Mouse (Mus musculus) lung, postnatal 0 days (tissue): Measurements from ENCODE around the gene Ermap. TPM values are rescaled to one million over a fixed set of nuclear protein-coding genes. Genes with fewer than 3 reads are reported as not detected.

Source experiments
- ATAC-seq: fragments of 200-750 bp; cut with Nextera tagmentation; 2 replicates; pipeline ENCODE4 v1.8.0; 2017; ENCODE audit warnings: moderate library complexity
- DNase-seq: peaks from one replicate; pipeline ENCODE4 v3.0.0-alpha.2; 2016; ENCODE audit warnings: low spot score
- H3K27ac ChIP-seq: fragments of 300-500 bp; sonication (generic); 2 replicates; pipeline ENCODE4 v1.5.1; 2014; ENCODE audit warnings: antibody characterized with exemption, mild to moderate bottlenecking, low read length, mixed read lengths
- H3K27me3 ChIP-seq: fragments of 300-500 bp; sonication (generic); replicated peaks from 2 replicates; pipeline ENCODE4 v1.6.1; 2014; ENCODE audit warnings: low read length, mixed read lengths; ENCODE audit not compliant: insufficient read depth
- H3K36me3 ChIP-seq: fragments of 300-500 bp; sonication (generic); 2 replicates; pipeline ENCODE4 v1.6.1; 2014; ENCODE audit warnings: low read length, mixed read lengths; ENCODE audit not compliant: insufficient read depth
- H3K4me1 ChIP-seq: fragments of 300-500 bp; sonication (generic); 2 replicates; pipeline ENCODE4 v1.6.1; 2014; ENCODE audit warnings: antibody characterized with exemption, low read depth, low read length, mixed read lengths; ENCODE audit not compliant: insufficient read depth
- H3K4me2 ChIP-seq: fragments of 300-500 bp; sonication (generic); replicated peaks from 2 replicates; pipeline ENCODE4 v1.6.1; 2014; ENCODE audit warnings: low read depth, mild to moderate bottlenecking, low read length, moderate library complexity, mixed read lengths
- H3K4me3 ChIP-seq: fragments of 300-500 bp; sonication (generic); 2 replicates; pipeline ENCODE4 v1.5.1; 2014; ENCODE audit warnings: low read depth, low read length
- H3K9ac ChIP-seq: fragments of 300-500 bp; sonication (generic); replicated peaks from 2 replicates; pipeline ENCODE4 v1.6.1; 2014; ENCODE audit warnings: low read depth, mild to moderate bottlenecking
- H3K9me3 ChIP-seq: fragments of 300-500 bp; sonication (generic); 2 replicates; pipeline ENCODE4 v1.6.1; 2016; ENCODE audit warnings: low read length, mixed read lengths
- CTCF ChIP-seq: IDR thresholded peaks from 2 replicates; pipeline ENCODE4 v1.5.1; 2016; ENCODE audit warnings: antibody characterized with exemption, mild to moderate bottlenecking
- EP300 ChIP-seq: IDR thresholded peaks from 2 replicates; pipeline ENCODE4 v1.6.1; 2016; ENCODE audit warnings: antibody characterized with exemption, mild to moderate bottlenecking, control low read depth
- WGBS: fragments of 180-500 bp; shearing (Covaris S2); extraction: QIAGEN DNeasy Blood & Tissue Kit; methylation state at CpG from one replicate; pipeline ENCODE4 v1.1.7; 2014; 5-methylcytosine and 5-hydroxymethylcytosine counted together
- polyA plus RNA-seq: library from polyadenylated mRNA; unstranded; fragments of >200 nt; fragmentation: Nextera tagmentation; extraction: Ambion mirVana; gene quantifications from 2 replicates; pipeline ENCODE4 v1.2.1, GENCODE M21; 2015

Gene Ermap
- polyA plus RNA-seq, 1 experiment from 2014 or later = 2.2 TPM

DNA sequence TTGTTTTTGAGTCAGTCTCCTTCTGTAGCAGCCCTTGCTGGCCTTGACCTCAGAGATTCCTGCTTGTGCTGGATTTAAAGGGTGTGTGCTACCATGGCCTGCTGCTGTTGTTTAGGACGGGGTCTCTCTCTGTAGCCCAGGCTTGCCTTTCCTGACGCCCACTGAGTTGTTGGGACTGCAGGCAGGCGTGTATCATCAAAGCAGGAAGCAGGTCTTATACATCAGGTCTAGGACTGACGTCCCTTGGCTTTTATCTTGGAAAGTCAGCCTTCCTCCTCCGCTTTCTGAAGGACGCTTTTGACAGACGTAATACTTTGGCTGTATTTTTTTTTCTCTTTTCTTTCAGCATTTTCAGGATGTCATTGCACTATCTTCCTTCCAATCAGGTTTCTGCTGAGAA lies 23.9 kb downstream of the Ermap start:
- TF ChIP-seq CTCF = no peak
- TF ChIP-seq EP300 = no peak
- Histone ChIP-seq H3K9me3 (no peaks in the 10 kb centered on the region), H3K4me1 (no peaks in the 10 kb centered on the region), H3K4me2 (no peak overlapping the region), H3K27me3 (no peaks in the 10 kb centered on the region), H3K27ac (no peak overlapping the region), H3K4me3 (no peak overlapping the region), H3K36me3 (peaks cover 10% of the 10 kb centered on the region; the same call in 1 of the 2 replicates), H3K9ac (no peak overlapping the region)
- DNase-seq (peak; percentile 25), ATAC-seq (no peak)
- 56% methylated on average over 7 of the region's 7 CpGs for WGBS

DNA sequence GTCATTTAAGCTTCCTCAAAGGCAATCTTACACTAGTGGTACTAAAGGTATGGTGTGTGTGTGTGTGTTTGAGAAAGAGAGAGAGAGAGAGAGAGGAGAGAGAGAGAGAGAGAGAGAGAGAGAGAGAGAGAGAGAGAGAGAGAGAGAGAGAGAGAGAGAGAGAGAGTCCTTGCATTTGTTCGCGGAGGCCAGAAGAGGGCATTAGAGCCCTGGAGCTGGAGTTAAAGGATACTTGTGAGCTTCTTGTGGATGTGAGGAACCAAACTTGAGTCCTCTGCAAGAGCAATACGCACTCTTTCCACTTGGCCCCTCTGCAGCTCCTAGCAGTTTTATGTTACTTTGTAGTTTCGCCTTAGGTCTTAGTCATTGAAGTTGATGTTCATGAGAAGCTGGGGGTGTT lies 26.8 kb downstream of the Ermap start:
- no peaks in the 10 kb centered on the region for H3K9me3 ChIP-seq
- no peaks in the 10 kb centered on the region for H3K36me3 ChIP-seq
- H3K27me3 ChIP-seq = no peaks in the 10 kb centered on the region
- no peak overlapping the region for H3K4me3 ChIP-seq
- H3K9ac ChIP-seq = no peak overlapping the region
- H3K4me1 ChIP-seq = no peaks in the 10 kb centered on the region
- TF ChIP-seq CTCF (peak; percentile 28), EP300 (no peak)
- H3K27ac ChIP-seq = no peak overlapping the region
- ATAC-seq (no peak), DNase-seq (no peak)
- WGBS = 74% methylated on average over 4 of the region's 4 CpGs
- H3K4me2 ChIP-seq = no peak overlapping the region

DNA sequence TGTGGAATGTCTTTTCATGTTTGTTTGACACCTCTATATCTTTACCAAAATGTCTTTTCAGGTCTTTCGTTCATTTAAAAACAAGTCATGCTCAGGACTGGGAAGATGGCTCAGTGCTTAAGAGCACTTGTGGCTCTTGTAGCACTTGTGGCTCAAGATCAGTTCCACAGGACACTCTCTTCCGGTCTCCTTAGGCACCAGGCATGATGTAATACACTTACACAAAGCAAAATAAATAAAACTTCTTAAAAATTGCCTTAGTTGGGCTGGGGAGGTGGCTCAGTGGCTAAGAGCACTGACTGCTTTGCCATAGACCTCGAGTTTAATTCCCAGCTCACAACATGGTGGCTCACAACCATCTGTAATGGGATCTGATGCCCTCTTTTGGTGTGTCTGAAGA lies 28.5 kb downstream of the Ermap start:
- ATAC-seq = 0 out of 2 replicates have a peak, but pooled peaks have one; percentile 20
- no peaks in the 10 kb centered on the region for H3K9me3 ChIP-seq

DNA sequence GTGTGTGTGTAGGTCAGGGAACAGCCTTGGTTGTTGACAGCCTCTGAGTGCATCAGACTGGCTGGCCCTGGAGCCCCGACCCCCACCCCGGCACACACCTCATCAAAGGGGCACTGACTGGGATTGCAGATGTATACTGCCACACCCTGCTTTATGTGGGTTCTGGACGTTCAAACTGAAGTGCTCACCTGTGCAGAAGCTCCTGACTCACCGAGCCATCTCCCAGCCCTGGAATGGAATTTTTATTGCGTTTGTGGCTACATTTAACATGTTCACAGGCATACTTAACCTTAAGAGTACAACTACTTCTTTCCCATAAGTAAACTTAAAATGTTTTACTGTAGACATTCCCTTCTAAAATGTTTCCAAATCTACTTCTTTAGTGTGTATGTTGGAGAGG lies 31.9 kb downstream of the Ermap start:
- H3K27me3 ChIP-seq = no peaks in the 10 kb centered on the region
- H3K27ac ChIP-seq = no peak overlapping the region
- no peak overlapping the region for H3K4me3 ChIP-seq
- no peaks in the 10 kb centered on the region for H3K9me3 ChIP-seq
- H3K9ac ChIP-seq = no peak overlapping the region
- peak; percentile 98 for TF ChIP-seq EP300
- no peak for TF ChIP-seq CTCF
- WGBS = 43% methylated on average over 5 of the region's 5 CpGs
- no peak overlapping the region for H3K4me2 ChIP-seq
- DNase-seq (peak; percentile 92), ATAC-seq (peak; percentile 94)
- no peaks in the 10 kb centered on the region for H3K36me3 ChIP-seq
- no peaks in the 10 kb centered on the region for H3K4me1 ChIP-seq

More for the DNA sequence above, 28.5 kb downstream of the Ermap start:
- no peak overlapping the region for H3K9ac ChIP-seq
- H3K4me2 ChIP-seq = no peak overlapping the region
- TF ChIP-seq CTCF (no peak), EP300 (peak; percentile 67)
- 34% methylated on average over 3 of the region's 3 CpGs for WGBS
- H3K27ac ChIP-seq = no peak overlapping the region
- no peaks in the 10 kb centered on the region for H3K4me1 ChIP-seq
- no peaks in the 10 kb centered on the region for H3K36me3 ChIP-seq
- H3K4me3 ChIP-seq = no peak overlapping the region
- peak; percentile 75 for DNase-seq
- H3K27me3 ChIP-seq = no peaks in the 10 kb centered on the region

DNA sequence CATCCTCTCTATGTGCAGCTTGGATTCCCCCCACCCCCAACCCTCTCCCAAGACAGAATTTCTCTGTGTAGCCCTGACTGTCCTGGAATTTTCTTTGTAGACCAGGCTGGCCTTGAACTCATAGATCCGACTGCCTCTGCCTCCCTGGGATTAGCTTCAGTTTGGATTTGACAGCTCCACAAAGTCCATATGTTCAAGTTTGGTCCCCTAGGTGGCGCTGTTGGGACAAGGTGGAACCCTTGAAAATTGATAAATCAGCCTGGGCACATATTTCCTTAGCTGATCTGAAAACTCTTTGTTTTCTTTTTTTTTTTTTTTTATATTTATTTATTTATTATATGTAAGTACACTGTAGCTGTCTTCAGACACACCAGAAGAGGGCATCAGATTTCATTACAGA lies 32.6 kb downstream of the Ermap start:
- Histone ChIP-seq H3K27ac (no peak overlapping the region), H3K27me3 (no peaks in the 10 kb centered on the region), H3K4me1 (no peaks in the 10 kb centered on the region), H3K4me2 (no peak overlapping the region), H3K9me3 (no peaks in the 10 kb centered on the region), H3K36me3 (no peaks in the 10 kb centered on the region), H3K4me3 (no peak overlapping the region), H3K9ac (no peak overlapping the region)
- TF ChIP-seq CTCF (peak; percentile 71), EP300 (no peak)
- 34% methylated on average over 2 of the region's 2 CpGs for WGBS
- ATAC-seq (no peak), DNase-seq (peak; percentile 43)

DNA sequence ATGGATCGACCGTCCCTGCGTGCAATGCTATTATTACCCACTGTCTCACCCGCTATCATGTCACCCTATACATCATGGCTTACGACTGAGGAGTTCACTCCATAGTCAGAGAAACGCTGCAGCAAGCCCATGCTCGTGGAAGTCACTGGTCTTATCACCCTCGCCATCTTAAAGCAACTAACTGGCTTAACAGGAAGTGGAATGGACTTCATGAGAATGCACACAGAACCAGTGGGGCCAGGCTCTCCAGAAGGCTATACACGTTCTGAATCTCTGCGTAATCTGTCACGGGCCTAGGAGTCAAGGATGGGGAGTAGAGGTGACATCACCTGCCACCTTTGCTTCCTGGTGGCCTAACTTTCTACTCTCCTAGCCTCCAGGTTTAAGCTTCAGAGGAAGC lies 41.1 kb downstream of the Ermap start:
- no peak overlapping the region for H3K9ac ChIP-seq
- no peaks in the 10 kb centered on the region for H3K9me3 ChIP-seq
- H3K4me1 ChIP-seq = no peaks in the 10 kb centered on the region
- H3K4me2 ChIP-seq = no peak overlapping the region
- H3K36me3 ChIP-seq = no peaks in the 10 kb centered on the region
- DNase-seq = no peak
- WGBS = 57% methylated on average over 11 of the region's 11 CpGs
- TF ChIP-seq EP300 = no peak
- TF ChIP-seq CTCF = no peak
- H3K27ac ChIP-seq = no peak overlapping the region
- no peak overlapping the region for H3K4me3 ChIP-seq
- H3K27me3 ChIP-seq = no peaks in the 10 kb centered on the region
- ATAC-seq = no peak

DNA sequence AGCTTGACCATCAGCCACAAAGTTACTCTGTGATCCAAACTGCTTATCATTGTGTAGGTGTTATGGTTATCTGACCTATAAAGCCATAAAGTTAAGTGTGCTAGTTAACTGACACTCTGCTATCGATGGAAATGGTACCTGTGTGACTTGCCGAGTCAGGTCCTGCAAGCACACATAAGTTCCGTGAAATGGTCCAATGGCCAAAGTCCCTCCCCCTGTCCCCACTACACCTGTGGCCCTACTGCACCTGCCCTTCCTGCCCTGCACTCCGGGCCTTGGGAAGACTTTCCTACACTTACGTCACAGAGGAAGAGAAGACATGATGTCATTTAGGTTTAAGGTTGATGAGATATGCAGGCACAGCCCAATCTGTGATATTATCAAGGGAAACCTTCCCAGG lies 42.5 kb downstream of the Ermap start:
- Histone ChIP-seq H3K4me2 (no peak overlapping the region), H3K9ac (no peak overlapping the region), H3K27me3 (no peaks in the 10 kb centered on the region), H3K36me3 (no peaks in the 10 kb centered on the region), H3K9me3 (no peaks in the 10 kb centered on the region), H3K27ac (no peak overlapping the region), H3K4me1 (no peaks in the 10 kb centered on the region), H3K4me3 (no peak overlapping the region)
- DNase-seq (no peak), ATAC-seq (no peak)
- no peak for TF ChIP-seq EP300
- no peak for TF ChIP-seq CTCF
- WGBS = 82% methylated on average over 5 of the region's 5 CpGs
